Mouse (Mus musculus): ENCODE data around the gene Olfr1047. TPM values are rescaled to one million over a fixed set of nuclear protein-coding genes. Genes with fewer than 3 reads are reported as not detected.

Olfr1047 gene
- polyA plus RNA-seq, 1 experiment from 2014 or later, result not detected

DNA sequence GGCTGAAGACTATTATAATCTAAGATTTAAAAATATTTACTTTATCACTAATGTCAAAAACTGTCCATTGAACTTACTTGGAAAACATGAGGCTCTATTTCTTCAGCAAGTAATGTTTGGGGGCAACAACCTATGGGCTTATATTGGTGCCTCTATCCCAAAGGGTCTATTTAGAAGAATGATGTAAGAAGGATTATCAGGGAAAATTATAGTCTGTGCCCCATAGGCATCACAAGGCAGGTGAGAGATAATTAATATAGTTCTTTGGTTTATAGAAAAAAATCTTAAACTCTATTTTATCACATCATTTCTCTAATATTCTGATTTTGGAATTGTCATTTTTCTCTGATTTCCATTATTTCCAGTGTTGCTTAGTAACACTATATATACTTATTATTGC is 53.5 kb downstream of the Olfr1047 start, which contains the start of gene Olfr1044:
Gene Olfr1044 (minus strand): TSS at position 101 of the 400 bp plus-strand sequence.
- H3K27ac ChIP-seq (ENCODE audit: low read length), result no peak within 1 kb of the TSS
- ATAC-seq (ENCODE audit: low read depth), result no peak
- no peaks in the 10 kb centered on the region for H3K9me3 ChIP-seq (replicated peaks; ENCODE audit: control insufficient read depth, low read length)
- no peaks in the 10 kb centered on the region for H3K36me3 ChIP-seq (ENCODE audit: control insufficient read depth, insufficient read depth)
- no peak within 1 kb of the TSS for H3K4me2 ChIP-seq (ENCODE audit: low read depth, low read length)
- no peak within 1 kb of the TSS for H3K4me3 ChIP-seq (ENCODE audit: low read depth, low read length)
- H3K4me1 ChIP-seq (ENCODE audit: control insufficient read depth, low read depth, low read length), result no peaks in the 10 kb centered on the region
- H3K27me3 ChIP-seq (ENCODE audit: control insufficient read depth, insufficient read depth, low read depth, low read length), result no peaks in the 10 kb centered on the region
- no peak within 1 kb of the TSS for H3K9ac ChIP-seq (ENCODE audit: low read depth, low read length)

Other genes starting within 250 kb of the Olfr1047 start
- gene Olfr1031, start 241.1 kb downstream of the Olfr1047 start, polyA plus RNA-seq (2015; fragmentation: Nextera tagmentation; extraction: Ambion mirVana), result not detected in 2 replicates
- gene Olfr1032, start 225.9 kb downstream of the Olfr1047 start, polyA plus RNA-seq (2015; fragmentation: Nextera tagmentation; extraction: Ambion mirVana), result not detected in 2 replicates
- gene Olfr1033, start 210.8 kb downstream of the Olfr1047 start, polyA plus RNA-seq (2015; fragmentation: Nextera tagmentation; extraction: Ambion mirVana), result 1.1 and 1.5 TPM in 2 replicates
- 0.05 and 0.06 TPM in 2 replicates for gene Olfr1034, start 185.5 kb downstream of the Olfr1047 start, polyA plus RNA-seq (2015; fragmentation: Nextera tagmentation; extraction: Ambion mirVana)
- not detected in 2 replicates for gene Olfr1036, start 157.4 kb downstream of the Olfr1047 start, polyA plus RNA-seq (2015; fragmentation: Nextera tagmentation; extraction: Ambion mirVana)
- not detected in 2 replicates for gene Olfr1037, start 144.0 kb downstream of the Olfr1047 start, polyA plus RNA-seq (2015; fragmentation: Nextera tagmentation; extraction: Ambion mirVana)
- not detected in 2 replicates for gene Olfr1039, start 95.5 kb downstream of the Olfr1047 start, polyA plus RNA-seq (2015; fragmentation: Nextera tagmentation; extraction: Ambion mirVana)
- not detected in 2 replicates for gene Olfr1040, start 84.7 kb downstream of the Olfr1047 start, polyA plus RNA-seq (2015; fragmentation: Nextera tagmentation; extraction: Ambion mirVana)
- not detected in 2 replicates for gene Olfr1042, start 69.6 kb downstream of the Olfr1047 start, polyA plus RNA-seq (2015; fragmentation: Nextera tagmentation; extraction: Ambion mirVana)
- gene Olfr1043, start 63.9 kb downstream of the Olfr1047 start, polyA plus RNA-seq (2015; fragmentation: Nextera tagmentation; extraction: Ambion mirVana), result not detected in 2 replicates
- not detected in 2 replicates for gene Olfr1044, start 53.6 kb downstream of the Olfr1047 start, polyA plus RNA-seq (2015; fragmentation: Nextera tagmentation; extraction: Ambion mirVana)
- not detected in 2 replicates for gene Olfr52, start 45.7 kb downstream of the Olfr1047 start, polyA plus RNA-seq (2015; fragmentation: Nextera tagmentation; extraction: Ambion mirVana)
- gene Olfr1045, start 28.4 kb downstream of the Olfr1047 start, polyA plus RNA-seq (2015; fragmentation: Nextera tagmentation; extraction: Ambion mirVana), result not detected in 2 replicates
- gene Olfr1046, start 12.1 kb downstream of the Olfr1047 start, polyA plus RNA-seq (2015; fragmentation: Nextera tagmentation; extraction: Ambion mirVana), result not detected in 2 replicates
- not detected in 2 replicates for gene Olfr1048, start 8.9 kb upstream of the Olfr1047 start, polyA plus RNA-seq (2015; fragmentation: Nextera tagmentation; extraction: Ambion mirVana)
- gene Olfr1049, start 26.9 kb upstream of the Olfr1047 start, polyA plus RNA-seq (2015; fragmentation: Nextera tagmentation; extraction: Ambion mirVana), result not detected in 2 replicates
- not detected in 2 replicates for gene Olfr1051, start 47.7 kb upstream of the Olfr1047 start, polyA plus RNA-seq (2015; fragmentation: Nextera tagmentation; extraction: Ambion mirVana)
- gene Olfr1052, start 61.1 kb upstream of the Olfr1047 start, polyA plus RNA-seq (2015; fragmentation: Nextera tagmentation; extraction: Ambion mirVana), result not detected in 2 replicates
- gene Olfr1053, start 83.9 kb upstream of the Olfr1047 start, polyA plus RNA-seq (2015; fragmentation: Nextera tagmentation; extraction: Ambion mirVana), result not detected in 2 replicates
- gene Olfr1054, start 104.0 kb upstream of the Olfr1047 start, polyA plus RNA-seq (2015; fragmentation: Nextera tagmentation; extraction: Ambion mirVana), result not detected in 2 replicates
- gene Olfr1055, start 118.9 kb upstream of the Olfr1047 start, polyA plus RNA-seq (2015; fragmentation: Nextera tagmentation; extraction: Ambion mirVana), result not detected in 2 replicates
- gene Olfr1056, start 131.1 kb upstream of the Olfr1047 start, polyA plus RNA-seq (2015; fragmentation: Nextera tagmentation; extraction: Ambion mirVana), result not detected in 2 replicates
- gene Olfr1057, start 147.0 kb upstream of the Olfr1047 start, polyA plus RNA-seq (2015; fragmentation: Nextera tagmentation; extraction: Ambion mirVana), result not detected in 2 replicates
- gene Olfr1058, start 157.2 kb upstream of the Olfr1047 start, polyA plus RNA-seq (2015; fragmentation: Nextera tagmentation; extraction: Ambion mirVana), result not detected in 2 replicates
- not detected in 2 replicates for gene Olfr1061, start 182.6 kb upstream of the Olfr1047 start, polyA plus RNA-seq (2015; fragmentation: Nextera tagmentation; extraction: Ambion mirVana)
- not detected in 2 replicates for gene Olfr1062, start 195.3 kb upstream of the Olfr1047 start, polyA plus RNA-seq (2015; fragmentation: Nextera tagmentation; extraction: Ambion mirVana)
- not detected in 2 replicates for gene Olfr1065, start 219.2 kb upstream of the Olfr1047 start, polyA plus RNA-seq (2015; fragmentation: Nextera tagmentation; extraction: Ambion mirVana)
- gene Olfr1066, start 224.9 kb upstream of the Olfr1047 start, polyA plus RNA-seq (2015; fragmentation: Nextera tagmentation; extraction: Ambion mirVana), result not detected in 2 replicates

Data from liver, embryonic 16.5 days (tissue).